Mouse (Mus musculus): ENCODE measurements around the gene Fosl1. TPM values are rescaled to one million over a fixed set of nuclear protein-coding genes. Genes with fewer than 3 reads are reported as not detected.

Gene Fosl1
- polyA plus RNA-seq, 1 experiment: not detected

- H3K4me3 ChIP-seq (replicated peaks; ENCODE audit: control insufficient read depth, low read depth, low read length): no peak overlapping the region
- H3K27ac ChIP-seq (ENCODE audit: control insufficient read depth, insufficient read depth, low read depth, low read length, poor library complexity): no peak overlapping the region
- 68% methylated on average over 13 of the region's 13 CpGs for WGBS
- TF ChIP-seq CTCF (IDR thresholded peaks at IDR 0.05; ENCODE audit: control insufficient read depth, insufficient read depth, low read length) (no peak), POLR2A (IDR thresholded peaks at IDR 0.05; ENCODE audit: borderline replicate concordance, control insufficient read depth, low read depth, low read length) (no peak)
- H3K4me1 ChIP-seq (ENCODE audit: control insufficient read depth, insufficient read depth, low read length): no peaks in the 10 kb centered on the region
Measured at GRCm38 (mm10) chr19:5475069-5475714, 27.8 kb downstream of the Fosl1 start.

- TF ChIP-seq CTCF (IDR thresholded peaks at IDR 0.05; ENCODE audit: control insufficient read depth, insufficient read depth, low read length) (no peak), POLR2A (IDR thresholded peaks at IDR 0.05; ENCODE audit: borderline replicate concordance, control insufficient read depth, low read depth, low read length) (no peak)
- 80% methylated on average over 10 of the region's 10 CpGs for WGBS
- no peak overlapping the region for H3K27ac ChIP-seq (ENCODE audit: control insufficient read depth, insufficient read depth, low read depth, low read length, poor library complexity)
- H3K4me3 ChIP-seq (replicated peaks; ENCODE audit: control insufficient read depth, low read depth, low read length): no peak overlapping the region
- H3K4me1 ChIP-seq (ENCODE audit: control insufficient read depth, insufficient read depth, low read length): no peaks in the 10 kb centered on the region
Measured at GRCm38 (mm10) chr19:5477004-5477667, 29.8 kb downstream of the Fosl1 start.

GRCm38 (mm10) chr19:5477668-5478300 is 30.4 kb downstream of the Fosl1 start:
- TF ChIP-seq CTCF (IDR thresholded peaks at IDR 0.05; ENCODE audit: control insufficient read depth, insufficient read depth, low read length) (no peak), POLR2A (IDR thresholded peaks at IDR 0.05; ENCODE audit: borderline replicate concordance, control insufficient read depth, low read depth, low read length) (no peak)
- no peak overlapping the region for H3K27ac ChIP-seq (ENCODE audit: control insufficient read depth, insufficient read depth, low read depth, low read length, poor library complexity)
- H3K4me3 ChIP-seq (replicated peaks; ENCODE audit: control insufficient read depth, low read depth, low read length): no peak overlapping the region
- H3K4me1 ChIP-seq (ENCODE audit: control insufficient read depth, insufficient read depth, low read length): no peaks in the 10 kb centered on the region
- 82% methylated on average over 18 of the region's 18 CpGs for WGBS

GRCm38 (mm10) chr19:5480016-5480415 is 32.7 kb downstream of the Fosl1 start:
- Histone ChIP-seq H3K27ac (ENCODE audit: control insufficient read depth, insufficient read depth, low read depth, low read length, poor library complexity) (no peak overlapping the region), H3K4me3 (replicated peaks; ENCODE audit: control insufficient read depth, low read depth, low read length) (no peak overlapping the region), H3K4me1 (ENCODE audit: control insufficient read depth, insufficient read depth, low read length) (no peaks in the 10 kb centered on the region)
- WGBS: 84% methylated on average over 10 of the region's 10 CpGs
- TF ChIP-seq POLR2A (IDR thresholded peaks at IDR 0.05; ENCODE audit: borderline replicate concordance, control insufficient read depth, low read depth, low read length): no peak
- no peak for TF ChIP-seq CTCF (IDR thresholded peaks at IDR 0.05; ENCODE audit: control insufficient read depth, insufficient read depth, low read length)

GRCm38 (mm10) chr19:5481398-5481797 is 34.1 kb downstream of the Fosl1 start:
- Histone ChIP-seq H3K4me3 (replicated peaks; ENCODE audit: control insufficient read depth, low read depth, low read length) (no peak overlapping the region), H3K27ac (ENCODE audit: control insufficient read depth, insufficient read depth, low read depth, low read length, poor library complexity) (no peak overlapping the region), H3K4me1 (ENCODE audit: control insufficient read depth, insufficient read depth, low read length) (no peaks in the 10 kb centered on the region)
- TF ChIP-seq CTCF (IDR thresholded peaks at IDR 0.05; ENCODE audit: control insufficient read depth, insufficient read depth, low read length): no peak
- TF ChIP-seq POLR2A (IDR thresholded peaks at IDR 0.05; ENCODE audit: borderline replicate concordance, control insufficient read depth, low read depth, low read length): no peak
- WGBS: 80% methylated on average over 10 of the region's 10 CpGs

- Histone ChIP-seq H3K4me1 (ENCODE audit: control insufficient read depth, insufficient read depth, low read length) (peaks cover 2% of the 10 kb centered on the region; the same call in 1 of the 2 replicates), H3K4me3 (replicated peaks; ENCODE audit: control insufficient read depth, low read depth, low read length) (no peak overlapping the region), H3K27ac (ENCODE audit: control insufficient read depth, insufficient read depth, low read depth, low read length, poor library complexity) (no peak overlapping the region)
- TF ChIP-seq POLR2A (IDR thresholded peaks at IDR 0.05; ENCODE audit: borderline replicate concordance, control insufficient read depth, low read depth, low read length): no peak
- no peak for TF ChIP-seq CTCF (IDR thresholded peaks at IDR 0.05; ENCODE audit: control insufficient read depth, insufficient read depth, low read length)
- 90% methylated on average over 19 of the region's 19 CpGs for WGBS
Measured at GRCm38 (mm10) chr19:5483386-5484359, 36.3 kb downstream of the Fosl1 start.

GRCm38 (mm10) chr19:5484496-5484895 is 37.1 kb downstream of the Fosl1 start:
- TF ChIP-seq POLR2A (IDR thresholded peaks at IDR 0.05; ENCODE audit: borderline replicate concordance, control insufficient read depth, low read depth, low read length) (no peak), CTCF (IDR thresholded peaks at IDR 0.05; ENCODE audit: control insufficient read depth, insufficient read depth, low read length) (no peak)
- no peak overlapping the region for H3K4me3 ChIP-seq (replicated peaks; ENCODE audit: control insufficient read depth, low read depth, low read length)
- 84% methylated on average over 5 of the region's 5 CpGs for WGBS

More at GRCm38 (mm10) chr19:5484496-5484895, 37.1 kb downstream of the Fosl1 start:
- Histone ChIP-seq H3K27ac (ENCODE audit: control insufficient read depth, insufficient read depth, low read depth, low read length, poor library complexity) (no peak overlapping the region), H3K4me1 (ENCODE audit: control insufficient read depth, insufficient read depth, low read length) (peaks cover 2% of the 10 kb centered on the region; the same call in 1 of the 2 replicates)

All from bone marrow, adult 2 months (tissue).